Mouse (Mus musculus) kidney, adult 18-20 months (tissue): ENCODE measurements around the gene Eepd1.

ENCODE experiments used
- DNase-seq: peaks from one replicate; pipeline ENCODE4 v3.0.0; 2021

Gene Eepd1

GRCm38 (mm10) chr9:25535487-25535886 lies 54.1 kb downstream of the Eepd1 start:
- no peak for DNase-seq

GRCm38 (mm10) chr9:25539461-25539860 lies 58.1 kb downstream of the Eepd1 start:
- DNase-seq: no peak

- DNase-seq: no peak
These were observed 60.0 kb downstream of the Eepd1 start for GRCm38 (mm10) chr9:25541355-25541754.

GRCm38 (mm10) chr9:25545212-25545611 lies 63.9 kb downstream of the Eepd1 start:
- DNase-seq: no peak

GRCm38 (mm10) chr9:25549130-25550060 lies 68.0 kb downstream of the Eepd1 start:
- peak; percentile 11 for DNase-seq

- DNase-seq: peak; percentile 9
These were observed 68.8 kb downstream of the Eepd1 start for GRCm38 (mm10) chr9:25550196-25550595.

GRCm38 (mm10) chr9:25552532-25552931 lies 71.2 kb downstream of the Eepd1 start:
- no peak for DNase-seq

- DNase-seq: no peak
These were observed 73.0 kb downstream of the Eepd1 start for GRCm38 (mm10) chr9:25554246-25554803.

- DNase-seq: no peak
These were observed 73.9 kb downstream of the Eepd1 start for GRCm38 (mm10) chr9:25555261-25555660.

- no peak for DNase-seq
These were observed 74.7 kb downstream of the Eepd1 start for GRCm38 (mm10) chr9:25556008-25556407.

- DNase-seq: no peak
These were observed 76.0 kb downstream of the Eepd1 start for GRCm38 (mm10) chr9:25557378-25557777.

GRCm38 (mm10) chr9:25558834-25559233 lies 77.5 kb downstream of the Eepd1 start:
- DNase-seq: no peak

GRCm38 (mm10) chr9:25560016-25560758 lies 78.8 kb downstream of the Eepd1 start:
- no peak for DNase-seq

- DNase-seq: no peak
These were observed 79.8 kb downstream of the Eepd1 start for GRCm38 (mm10) chr9:25561143-25561542.

- no peak for DNase-seq
These were observed 82.5 kb downstream of the Eepd1 start for GRCm38 (mm10) chr9:25563806-25564205.

- DNase-seq: no peak
These were observed 85.7 kb downstream of the Eepd1 start for GRCm38 (mm10) chr9:25567071-25567470.

GRCm38 (mm10) chr9:25568783-25569182 lies 87.4 kb downstream of the Eepd1 start:
- no peak for DNase-seq

- DNase-seq: no peak
These were observed 88.7 kb downstream of the Eepd1 start for GRCm38 (mm10) chr9:25570011-25570410.

GRCm38 (mm10) chr9:25570436-25570835 lies 89.1 kb downstream of the Eepd1 start:
- DNase-seq: no peak

- DNase-seq: no peak
These were observed 90.0 kb downstream of the Eepd1 start for GRCm38 (mm10) chr9:25571381-25571780.

- no peak for DNase-seq
These were observed 92.4 kb downstream of the Eepd1 start for GRCm38 (mm10) chr9:25573753-25574152.

- no peak for DNase-seq
These were observed 92.8 kb downstream of the Eepd1 start for GRCm38 (mm10) chr9:25574186-25574585.
